Mouse (Mus musculus): ENCODE data around the gene Ephx4.

Ephx4 gene

GRCm38 (mm10) chr5:107434001-107434400 lies 31.5 kb downstream of the Ephx4 start:
- DNase-seq (ENCODE audit: low spot score): no peak

GRCm38 (mm10) chr5:107436185-107436584 lies 33.6 kb downstream of the Ephx4 start:
- DNase-seq (ENCODE audit: low spot score): no peak

- no peak for DNase-seq (ENCODE audit: low spot score)
Observed at GRCm38 (mm10) chr5:107436587-107437209, 34.2 kb downstream of the Ephx4 start.

- peak; percentile 94 for DNase-seq (ENCODE audit: low spot score)
Observed at GRCm38 (mm10) chr5:107437464-107438281, 35.1 kb downstream of the Ephx4 start, which contains the start of gene Btbd8. TSS of gene Btbd8 (plus strand) at chr5:107437997.

GRCm38 (mm10) chr5:107438353-107438752 lies 35.8 kb downstream of the Ephx4 start:
- no peak for DNase-seq (ENCODE audit: low spot score)

GRCm38 (mm10) chr5:107441881-107442280 lies 39.3 kb downstream of the Ephx4 start:
- DNase-seq (ENCODE audit: low spot score): no peak

GRCm38 (mm10) chr5:107444251-107444650 lies 41.7 kb downstream of the Ephx4 start:
- DNase-seq (ENCODE audit: low spot score): no peak

- DNase-seq (ENCODE audit: low spot score): no peak
Observed at GRCm38 (mm10) chr5:107447977-107448376, 45.4 kb downstream of the Ephx4 start.

- no peak for DNase-seq (ENCODE audit: low spot score)
Observed at GRCm38 (mm10) chr5:107448784-107449183, 46.2 kb downstream of the Ephx4 start.

- no peak for DNase-seq (ENCODE audit: low spot score)
Observed at GRCm38 (mm10) chr5:107449620-107450019, 47.1 kb downstream of the Ephx4 start.

- no peak for DNase-seq (ENCODE audit: low spot score)
Observed at GRCm38 (mm10) chr5:107450299-107450698, 47.8 kb downstream of the Ephx4 start.

- DNase-seq (ENCODE audit: low spot score): no peak
Observed at GRCm38 (mm10) chr5:107462147-107463076, 59.9 kb downstream of the Ephx4 start.

- DNase-seq (ENCODE audit: low spot score): no peak
Observed at GRCm38 (mm10) chr5:107466501-107466900, 64.0 kb downstream of the Ephx4 start.

GRCm38 (mm10) chr5:107467098-107467497 lies 64.6 kb downstream of the Ephx4 start:
- no peak for DNase-seq (ENCODE audit: low spot score)

GRCm38 (mm10) chr5:107470600-107471329 lies 68.2 kb downstream of the Ephx4 start:
- no peak for DNase-seq (ENCODE audit: low spot score)
